Mouse (Mus musculus): ENCODE measurements around the gene Zdhhc23. TPM values are rescaled to one million over a fixed set of nuclear protein-coding genes. Genes with fewer than 3 reads are reported as not detected.

Zdhhc23 gene
- polyA plus RNA-seq, 1 experiment from 2014 or later: 0.28 TPM

- H3K9ac ChIP-seq (ENCODE audit: low read depth, low read length): no peak overlapping the region
- no peaks in the 10 kb centered on the region for H3K4me1 ChIP-seq (replicated peaks; ENCODE audit: control insufficient read depth, insufficient read depth, low read length)
- no peak overlapping the region for H3K4me3 ChIP-seq (ENCODE audit: low read depth, low read length)
- ATAC-seq (ENCODE audit: low FRiP score): no peak
- no peak for DNase-seq (ENCODE audit: low spot score)
- no peaks in the 10 kb centered on the region for H3K9me3 ChIP-seq (ENCODE audit: control insufficient read depth, low read length)
- H3K36me3 ChIP-seq (ENCODE audit: control insufficient read depth, insufficient read depth, low read length): no peaks in the 10 kb centered on the region
- no peaks in the 10 kb centered on the region for H3K27me3 ChIP-seq (ENCODE audit: control insufficient read depth, insufficient read depth, low read length)
- no peak overlapping the region for H3K4me2 ChIP-seq (replicated peaks; ENCODE audit: low read depth, low read length)
- no peak overlapping the region for H3K27ac ChIP-seq (ENCODE audit: low read depth, low read length)
- 93% methylated on average over 3 of the region's 3 CpGs for WGBS
Observed at GRCm38 (mm10) chr16:43918867-43919266, 60.7 kb downstream of the Zdhhc23 start.

Other genes starting within 250 kb of the Zdhhc23 start
- not detected in 2 replicates for gene Drd3, start 225.8 kb downstream of the Zdhhc23 start, polyA plus RNA-seq (2014; fragmentation: Nextera tagmentation; extraction: Ambion mirVana)
- 12.6 and 18.4 TPM in 2 replicates for gene Ccdc191, start 90.0 kb downstream of the Zdhhc23 start, polyA plus RNA-seq (2014; fragmentation: Nextera tagmentation; extraction: Ambion mirVana)
- 35.9 and 42.2 TPM in 2 replicates for gene Qtrt2, start 53.0 kb downstream of the Zdhhc23 start, polyA plus RNA-seq (2014; fragmentation: Nextera tagmentation; extraction: Ambion mirVana)
- gene Gramd1c, start 83.6 kb upstream of the Zdhhc23 start, polyA plus RNA-seq (2014; fragmentation: Nextera tagmentation; extraction: Ambion mirVana): 3.3 and 4.3 TPM in 2 replicates
- gene Atp6v1a, start 159.9 kb upstream of the Zdhhc23 start, polyA plus RNA-seq (2014; fragmentation: Nextera tagmentation; extraction: Ambion mirVana): 73.9 and 82.8 TPM in 2 replicates
- 76.0 and 86.1 TPM in 2 replicates for gene Naa50, start 160.0 kb upstream of the Zdhhc23 start, polyA plus RNA-seq (2014; fragmentation: Nextera tagmentation; extraction: Ambion mirVana)
- 4.7 and 6.6 TPM in 2 replicates for gene Usf3, start 193.5 kb upstream of the Zdhhc23 start, polyA plus RNA-seq (2014; fragmentation: Nextera tagmentation; extraction: Ambion mirVana)

All from hindbrain, embryonic 11.5 days (tissue).